8 mouse cellular contexts compared by ENCODE assay signal in genomic region chr19:32343937-32344737, GRCm38 (mm10). TPM values are rescaled to one million over a fixed set of nuclear protein-coding genes. Genes with fewer than 3 reads are reported as not detected.
DNase-seq lines count a peak whose midpoint lies in the region; ATAC-seq and TF ChIP-seq lines count a peak whose summit lies in the region.

No protein-coding gene starts in this region.

- H3K4me1 ChIP-seq in heart, embryonic 13.5 days: peaks cover 99% of the 10 kb centered on the region
- H3K4me1 ChIP-seq in hindbrain, embryonic 10.5 days (replicated peaks): peaks cover 33% of the 10 kb centered on the region
- peaks cover 30% of the 10 kb centered on the region for H3K4me1 ChIP-seq in midbrain, embryonic 12.5 days
- H3K4me1 ChIP-seq in lung, adult 2 months (ENCODE audit: control insufficient read depth, insufficient read depth, low read length): peaks cover 7% of the 10 kb centered on the region

- H3K9ac ChIP-seq in heart, embryonic 13.5 days: peak overlapping the region; percentile 71
- H3K9ac ChIP-seq in midbrain, embryonic 12.5 days (replicated peaks): no peak overlapping the region

- H3K36me3 ChIP-seq in heart, embryonic 13.5 days: 0 out of 2 replicates have a peak, but pooled peaks cover 6% of the 10 kb centered on the region
- 0 out of 2 replicates have a peak, but pooled peaks cover 4% of the 10 kb centered on the region for H3K36me3 ChIP-seq in hindbrain, embryonic 10.5 days
- no peaks in the 10 kb centered on the region for H3K36me3 ChIP-seq in midbrain, embryonic 12.5 days

- no peak for DNase-seq in heart, postnatal 4 days
- peak; percentile 88 for DNase-seq in ZHBTc4 (ENCODE audit: low read depth, low spot score)
- no peak for DNase-seq in hindbrain, embryonic 10.5 days (ENCODE audit: low spot score)
- no peak for DNase-seq in yolk sac, embryonic 10.5 days (ENCODE audit: low spot score)
- no peak for DNase-seq in adipocyte (ENCODE audit: low spot score)
- no peak for DNase-seq in lung, adult 2 months

- peak overlapping the region; percentile 60 for H3K4me2 ChIP-seq in heart, embryonic 13.5 days
- peak overlapping the region; percentile 43 for H3K4me2 ChIP-seq in midbrain, embryonic 12.5 days (replicated peaks)

- WGBS in heart, embryonic 13.5 days: 18% methylated on average over 17 of the region's 17 CpGs
- 6% methylated on average over 17 of the region's 17 CpGs for WGBS in hindbrain, embryonic 10.5 days
- WGBS in midbrain, embryonic 12.5 days: 3% methylated on average over 17 of the region's 17 CpGs
- WGBS in lung, adult 2 months: 43% methylated on average over 17 of the region's 17 CpGs

- no peak for TF ChIP-seq POLR2A in lung, adult 2 months (IDR thresholded peaks at IDR 0.05; ENCODE audit: borderline replicate concordance, extremely low read depth, low read depth, low read length)

- H3K27me3 ChIP-seq in heart, embryonic 13.5 days (replicated peaks): no peaks in the 10 kb centered on the region
- no peaks in the 10 kb centered on the region for H3K27me3 ChIP-seq in hindbrain, embryonic 10.5 days (ENCODE audit: insufficient read depth, poor library complexity, severe bottlenecking)
- no peaks in the 10 kb centered on the region for H3K27me3 ChIP-seq in midbrain, embryonic 12.5 days

- ATAC-seq in heart, embryonic 13.5 days (ENCODE audit: extremely low read depth, insufficient number of reproducible peaks, low FRiP score, low TSS enrichment): no peak
- ATAC-seq in midbrain, embryonic 12.5 days (ENCODE audit: low FRiP score, low read depth): peak; percentile 25; the same call in 1 of the 2 replicates

- no peaks in the 10 kb centered on the region for H3K9me3 ChIP-seq in heart, embryonic 13.5 days
- H3K9me3 ChIP-seq in hindbrain, embryonic 10.5 days: no peaks in the 10 kb centered on the region
- no peaks in the 10 kb centered on the region for H3K9me3 ChIP-seq in midbrain, embryonic 12.5 days

- H3K4me3 ChIP-seq in heart, embryonic 13.5 days: peak overlapping the region; percentile 22
- H3K4me3 ChIP-seq in hindbrain, embryonic 10.5 days: peak overlapping the region; percentile 40
- peak overlapping the region; percentile 18 for H3K4me3 ChIP-seq in midbrain, embryonic 12.5 days
- H3K4me3 ChIP-seq in lung, adult 2 months (replicated peaks; ENCODE audit: extremely low read depth, low read depth, low read length): no peak overlapping the region

- no peak for TF ChIP-seq CTCF in lung, adult 2 months (IDR thresholded peaks at IDR 0.05; ENCODE audit: insufficient read depth, low read length)

- H3K27ac ChIP-seq in heart, embryonic 13.5 days (replicated peaks): peak overlapping the region; percentile 86
- H3K27ac ChIP-seq in hindbrain, embryonic 10.5 days: peak overlapping the region; percentile 66
- H3K27ac ChIP-seq in midbrain, embryonic 12.5 days (replicated peaks): no peak overlapping the region

RNA-seq across cellular contexts. Expression of gene Sgms1, which starts 45.4 kb away (rescaled TPM):
- polyA plus RNA-seq in heart, embryonic 13.5 days (2015; fragmentation: Nextera tagmentation; extraction: Ambion mirVana): 33.3 and 39.8 TPM in 2 replicates
- total RNA-seq in heart, postnatal 4 days (2021): 10 to 100 TPM; 50.5 to 57.4 TPM
- 13.9 and 14.4 TPM in 2 replicates for polyA plus RNA-seq in hindbrain, embryonic 10.5 days (2016; fragmentation: Nextera tagmentation; extraction: Ambion mirVana)
- 13.4 and 15.1 TPM in 2 replicates for polyA plus RNA-seq in midbrain, embryonic 12.5 days (2016; fragmentation: Nextera tagmentation; extraction: Ambion mirVana)
- polyA plus RNA-seq in lung, adult 2 months (2012; rRNA removed): 44.2 and 53.7 TPM in 2 replicates
